Mouse (Mus musculus): ENCODE data around the gene Zfp574.

The Zfp574 gene

DNA sequence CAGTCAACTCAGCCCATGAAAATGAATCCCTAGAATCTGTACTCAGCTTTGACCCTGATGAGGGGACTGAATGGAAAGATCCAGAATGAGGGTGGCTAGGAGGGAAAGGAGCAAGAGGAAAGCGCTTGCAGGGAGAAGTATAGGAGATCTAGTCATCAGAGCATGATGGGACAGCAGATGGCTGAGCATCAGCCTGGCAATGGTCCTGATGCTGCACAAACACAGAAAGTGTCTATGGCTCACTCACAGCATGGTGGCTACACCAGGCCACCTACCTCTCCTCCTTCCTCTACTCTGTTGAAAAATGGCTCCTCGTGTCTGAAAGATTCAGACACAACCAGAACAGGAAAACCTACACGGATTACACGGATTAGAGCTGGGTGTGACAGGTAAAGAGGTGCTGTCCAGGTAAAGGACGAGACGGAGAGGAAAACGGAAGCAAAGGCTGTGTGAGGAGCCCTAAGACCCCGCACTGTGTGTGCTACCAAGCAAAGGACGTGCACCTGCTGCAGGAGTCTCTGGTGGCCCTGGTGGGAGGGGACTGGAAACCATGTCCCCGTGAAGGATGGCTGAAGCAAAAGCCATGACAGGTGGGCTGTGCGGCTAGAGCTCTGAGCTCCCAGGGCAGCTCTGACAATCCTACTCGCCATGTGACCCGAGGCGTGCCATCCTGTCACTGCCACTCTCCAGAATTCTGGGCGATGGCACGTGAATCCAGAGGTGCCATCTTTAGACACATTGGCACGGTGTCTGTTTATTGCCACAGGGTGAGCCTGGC is 40.0 kb downstream of the Zfp574 start:
- no peak for DNase-seq (ENCODE audit: low spot score)

- DNase-seq (ENCODE audit: low spot score): no peak
Measured at GRCm38 (mm10) chr7:25112956-25113603, 40.7 kb downstream of the Zfp574 start.

GRCm38 (mm10) chr7:25120061-25120834 is 47.9 kb downstream of the Zfp574 start:
- no peak for DNase-seq (ENCODE audit: low spot score)

DNA sequence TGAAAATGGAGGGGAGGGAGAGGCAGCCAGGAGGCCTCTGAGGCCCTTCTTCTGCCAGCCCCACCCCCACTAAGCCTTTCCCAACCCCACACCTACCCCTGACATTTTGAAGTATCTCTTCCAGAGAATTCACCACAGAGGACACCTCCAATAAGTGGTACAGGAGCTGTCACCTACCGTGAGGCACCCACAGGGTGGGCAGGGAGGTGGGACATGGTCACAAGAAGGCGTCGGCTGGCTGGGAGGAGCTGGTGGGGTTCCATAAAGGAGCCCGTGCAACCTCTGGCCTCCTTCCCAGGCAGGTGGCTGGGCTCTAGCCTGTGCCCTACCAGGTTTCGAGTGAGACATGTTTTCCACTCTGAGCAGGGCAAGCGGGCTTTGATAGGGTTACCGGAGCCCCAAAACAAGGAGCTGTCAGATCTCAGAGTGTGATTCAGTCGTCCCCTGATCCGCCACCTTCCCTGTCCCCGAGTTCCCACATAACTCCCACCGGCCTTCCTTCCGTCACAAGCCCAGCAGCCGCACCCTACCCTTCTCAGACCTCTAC is 48.9 kb downstream of the Zfp574 start:
- no peak for DNase-seq (ENCODE audit: low spot score)

- DNase-seq (ENCODE audit: low spot score): no peak
Measured at GRCm38 (mm10) chr7:25125716-25126281, 53.4 kb downstream of the Zfp574 start.

- DNase-seq (ENCODE audit: low spot score): no peak
Measured at GRCm38 (mm10) chr7:25127971-25128370, 55.6 kb downstream of the Zfp574 start.

DNA sequence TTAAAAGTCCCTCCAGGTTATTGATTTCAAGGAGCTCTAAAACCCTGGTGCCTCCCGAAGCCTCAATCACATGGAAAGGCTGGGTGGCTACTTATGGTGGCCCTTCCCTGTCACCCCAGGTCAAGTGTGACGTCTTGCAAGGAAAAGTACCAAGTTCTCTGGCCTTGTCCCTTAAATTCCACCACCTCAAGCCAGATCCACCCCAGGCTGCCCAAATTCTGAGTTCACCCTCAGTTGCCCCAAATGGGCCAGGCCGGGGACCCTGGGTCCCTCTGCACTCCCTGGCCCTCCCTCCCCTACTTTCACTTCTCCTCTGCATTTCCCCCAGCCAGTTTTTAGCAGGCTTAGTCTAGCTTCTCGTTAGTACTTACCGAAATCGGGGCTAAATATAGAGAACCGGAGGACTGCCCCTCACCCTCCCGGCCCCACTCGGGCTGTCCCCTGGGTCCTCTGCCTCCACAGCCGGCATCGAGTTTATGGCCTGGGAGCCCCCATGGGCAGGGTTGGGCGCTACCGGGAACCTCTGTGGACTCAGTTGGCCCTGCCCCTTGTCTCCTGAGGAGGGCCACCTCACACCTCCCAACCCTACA is 57.1 kb downstream of the Zfp574 start:
- no peak for DNase-seq (ENCODE audit: low spot score)

DNA sequence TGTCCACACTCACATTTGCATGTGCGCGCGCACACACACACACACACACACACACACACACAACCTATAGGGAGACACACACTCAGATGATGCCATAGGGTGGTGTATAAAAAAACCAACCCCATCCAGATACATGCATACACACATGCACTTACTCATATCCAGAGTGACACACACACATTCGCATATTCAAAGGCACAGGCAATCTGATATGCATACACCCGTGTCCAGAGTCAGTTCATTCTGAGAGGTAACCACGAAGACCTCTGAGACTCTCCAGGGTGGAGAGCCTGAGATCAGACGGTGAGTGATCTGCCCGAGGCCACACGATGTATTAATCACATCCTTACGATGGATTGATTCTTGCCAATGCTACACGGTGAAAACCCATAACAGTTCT is 58.2 kb downstream of the Zfp574 start:
- no peak for DNase-seq (ENCODE audit: low spot score)

DNA sequence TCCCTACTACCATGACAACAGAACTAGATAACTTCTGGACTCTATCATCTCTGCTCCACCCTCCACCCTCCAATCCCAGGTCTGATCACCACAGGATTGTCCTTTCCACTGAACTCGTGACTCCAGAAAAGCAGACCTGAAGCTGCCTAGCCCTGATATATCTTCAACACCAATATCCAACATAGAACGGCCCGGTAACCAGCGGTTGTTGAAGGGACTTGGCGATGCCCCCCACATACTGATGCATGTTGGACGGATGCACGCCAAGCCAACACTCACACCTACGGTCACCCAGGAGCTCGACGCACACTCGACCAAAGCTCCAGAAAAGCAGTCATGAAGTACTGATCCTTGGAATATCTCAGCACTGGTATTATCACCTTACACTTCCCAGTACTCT is 58.9 kb downstream of the Zfp574 start:
- no peak for DNase-seq (ENCODE audit: low spot score)

- DNase-seq (ENCODE audit: low spot score): no peak
Measured at GRCm38 (mm10) chr7:25132318-25132960, 60.1 kb downstream of the Zfp574 start.
